Mouse (Mus musculus): ENCODE data around the gene Sh3bp5. TPM values are rescaled to one million over a fixed set of nuclear protein-coding genes. Genes with fewer than 3 reads are reported as not detected.
A peak's percentile ranks its signal among the peaks of the same experiment; 100 is the strongest.
"Not testable (repeated sequence)": the region's sequence is repeated elsewhere in the genome, so short reads cannot be mapped to it uniquely, and the experiment has no call there.

The Sh3bp5 gene
- total RNA-seq (2021) = 100 to 1,000 TPM; 157 to 168 TPM

- peak; percentile 91 to 94 for DNase-seq
Measured at GRCm38 (mm10) chr14:31435930-31436693, at the start of gene Sh3bp5. Sh3bp5 (minus strand) TSS chr14:31436078.

GRCm38 (mm10) chr14:31482417-31482816 is 46.5 kb upstream of the Sh3bp5 start:
- no peak for DNase-seq

GRCm38 (mm10) chr14:31473297-31473696 is 37.4 kb upstream of the Sh3bp5 start:
- DNase-seq = no peak

- peak in 1 of 2 experiments; percentile 40 for DNase-seq
Measured at GRCm38 (mm10) chr14:31472451-31473061, 36.7 kb upstream of the Sh3bp5 start.

GRCm38 (mm10) chr14:31469711-31470110 is 33.8 kb upstream of the Sh3bp5 start:
- no peak for DNase-seq

GRCm38 (mm10) chr14:31464176-31464575 is 28.3 kb upstream of the Sh3bp5 start:
- DNase-seq = no peak

GRCm38 (mm10) chr14:31462886-31463285 is 27.0 kb upstream of the Sh3bp5 start:
- no peak for DNase-seq

- not testable (repeated sequence) for DNase-seq
Measured at GRCm38 (mm10) chr14:31462226-31462625, 26.3 kb upstream of the Sh3bp5 start.

GRCm38 (mm10) chr14:31458006-31458405 is 22.1 kb upstream of the Sh3bp5 start:
- no peak for DNase-seq

- no peak for DNase-seq
Measured at GRCm38 (mm10) chr14:31456064-31456721, 20.3 kb upstream of the Sh3bp5 start.

- no peak for DNase-seq
Measured at GRCm38 (mm10) chr14:31454849-31455566, 19.1 kb upstream of the Sh3bp5 start.

- DNase-seq = not testable (repeated sequence)
Measured at GRCm38 (mm10) chr14:31453946-31454345, 18.1 kb upstream of the Sh3bp5 start.

- DNase-seq = no peak
Measured at GRCm38 (mm10) chr14:31448994-31449393, 13.1 kb upstream of the Sh3bp5 start.

GRCm38 (mm10) chr14:31443616-31444015 is 7.7 kb upstream of the Sh3bp5 start:
- DNase-seq = no peak

GRCm38 (mm10) chr14:31440725-31441124 is 4.8 kb upstream of the Sh3bp5 start:
- DNase-seq = no peak

GRCm38 (mm10) chr14:31440230-31440629 is 4.4 kb upstream of the Sh3bp5 start:
- DNase-seq = no peak

GRCm38 (mm10) chr14:31439279-31439678 is 3.4 kb upstream of the Sh3bp5 start:
- DNase-seq = no peak

GRCm38 (mm10) chr14:31437826-31438529 is 2.1 kb upstream of the Sh3bp5 start:
- DNase-seq = no peak

GRCm38 (mm10) chr14:31435018-31435915 is 611 bp downstream of the Sh3bp5 start:
- peak in 1 of 2 experiments; percentile 54 for DNase-seq

GRCm38 (mm10) chr14:31434426-31434825 is 1.5 kb downstream of the Sh3bp5 start:
- no peak for DNase-seq

- no peak for DNase-seq
Measured at GRCm38 (mm10) chr14:31433851-31434360, 2.0 kb downstream of the Sh3bp5 start.

Measured in layer of hippocampus, postnatal 36 days (tissue).